Mouse (Mus musculus) left cerebral cortex, adult 2 months (tissue): ENCODE measurements around the gene Fign. TPM values are rescaled to one million over a fixed set of nuclear protein-coding genes. Genes with fewer than 3 reads are reported as not detected.

Source experiments
- DNase-seq, 2 experiments: peaks; one replicate each; pipeline ENCODE4 v3.0.0; 2021 to 2022; ENCODE audit warnings: low spot score in 2 of 2, mixed read lengths in 1 of 2; ENCODE audit errors: extremely low spot score in 1 of 2
- H3K27ac ChIP-seq: fragments of 200-600 bp; 2 replicates; pipeline ENCODE4 v1.8.1; 2022
- H3K4me3 ChIP-seq: fragments of 200-600 bp; 2 replicates; pipeline ENCODE4 v1.8.1; 2022
- CTCF ChIP-seq: fragments of 200-600 bp; IDR thresholded peaks from 2 replicates; pipeline ENCODE4 v1.8.1; 2022; ENCODE audit warnings: antibody characterized with exemption, mild to moderate bottlenecking, moderate library complexity
- intact Hi-C: fragments of 180-260 bp; cut with DNase I; formaldehyde crosslinking; loops from one replicate; pipeline ENCODE4 v1.15.1; 2025
- total RNA-seq, 2 experiments: library from RNA; stranded (reverse); gene quantifications; 2 replicates each; pipeline ENCODE4 v1.2.3; 2021

The Fign gene
- total RNA-seq, 2 experiments from 2014 or later = 3.0 to 6.0 TPM

DNA sequence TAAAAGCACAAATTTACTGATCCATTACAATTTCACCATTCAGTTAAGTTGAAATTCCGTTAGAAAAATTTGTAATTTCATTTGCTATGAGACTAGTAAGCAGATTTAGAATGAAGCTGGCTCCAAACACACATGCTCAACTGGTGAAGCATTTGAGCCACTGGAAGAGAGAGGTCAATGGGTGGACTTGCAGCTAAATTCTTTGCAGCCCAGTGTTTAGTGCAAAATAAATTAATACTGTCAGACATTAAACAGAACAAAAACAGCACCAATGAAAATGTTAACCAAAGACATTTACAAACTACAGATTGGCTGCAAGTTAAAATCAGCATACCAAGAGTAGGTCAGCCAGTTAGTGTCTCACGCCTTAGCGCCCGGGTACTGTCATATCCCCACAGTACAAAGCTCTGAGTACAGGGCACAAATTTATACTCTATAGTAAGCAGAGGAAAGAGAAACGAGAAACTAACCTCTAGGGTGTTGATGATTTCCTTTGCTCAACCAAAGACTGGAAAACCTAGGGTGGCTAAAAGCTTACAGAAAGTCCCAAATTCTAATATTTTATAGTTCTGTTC is 13.9 kb downstream of the Fign start:
- TF ChIP-seq CTCF = no peak
- no peak for DNase-seq
- intact Hi-C loops = no loop called here
- H3K4me3 ChIP-seq = no peak overlapping the region
- no peak overlapping the region for H3K27ac ChIP-seq

DNA sequence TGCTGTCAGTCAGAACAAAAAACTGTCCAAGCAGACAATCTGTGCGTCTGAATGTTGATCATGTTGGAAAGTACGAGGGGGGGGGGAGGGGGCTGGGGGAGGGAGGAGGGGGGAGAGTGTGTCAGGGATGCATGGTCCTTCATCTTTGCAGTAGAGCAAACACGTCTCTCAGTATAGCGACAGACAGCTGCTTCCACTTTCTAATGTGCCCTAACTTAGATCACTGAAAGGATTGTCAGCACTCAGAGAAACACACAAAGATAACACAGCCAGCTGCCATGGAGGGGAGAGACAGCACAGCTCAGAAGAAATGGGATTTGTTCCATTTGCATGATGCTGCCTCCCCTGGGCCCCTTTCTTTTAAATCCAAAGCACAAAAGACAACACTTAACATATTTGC is 18.1 kb downstream of the Fign start:
- Histone ChIP-seq H3K27ac (no peak overlapping the region), H3K4me3 (no peak overlapping the region)
- no peak for TF ChIP-seq CTCF
- DNase-seq = no peak
- intact Hi-C loops = no loop called here

DNA sequence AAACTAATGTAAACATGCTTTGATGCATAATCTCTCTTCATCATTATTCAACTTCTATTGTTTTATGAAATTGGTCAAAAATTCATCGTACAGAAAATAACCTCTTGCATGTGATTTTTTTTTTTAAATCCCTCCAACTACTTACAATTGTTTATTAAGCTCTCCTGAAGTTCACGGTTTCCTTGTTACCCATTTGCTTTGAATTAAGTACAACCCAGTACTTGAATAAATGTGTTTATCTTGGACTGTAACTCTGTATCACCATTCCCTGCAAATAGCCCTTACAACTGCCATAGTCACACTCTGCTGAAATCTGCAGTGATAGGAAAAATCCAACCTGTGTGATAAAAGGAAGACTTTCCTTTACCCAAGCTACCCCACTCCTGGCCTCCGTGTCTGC is 19.3 kb downstream of the Fign start:
- no peak for TF ChIP-seq CTCF
- DNase-seq = no peak
- intact Hi-C loops = no loop called here
- no peak overlapping the region for H3K4me3 ChIP-seq
- H3K27ac ChIP-seq = no peak overlapping the region

DNA sequence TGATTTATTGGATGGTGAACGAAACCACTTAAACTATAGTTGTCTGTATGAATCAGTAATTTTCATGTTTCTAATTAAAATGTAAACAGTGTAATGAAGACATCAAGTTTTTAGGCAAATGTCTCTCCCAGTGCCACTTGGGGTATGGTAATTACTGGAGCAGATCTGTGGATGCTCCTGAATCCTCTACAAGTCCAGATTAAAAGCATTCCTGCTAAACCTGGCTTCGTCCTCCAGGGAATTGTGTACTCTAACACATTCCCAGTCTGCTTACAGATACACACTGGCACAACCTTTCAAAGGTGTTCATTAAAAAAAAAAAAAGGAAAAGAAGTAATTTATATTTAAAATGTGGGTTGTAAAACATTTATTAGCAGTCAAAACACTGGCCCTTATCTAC is 20.0 kb downstream of the Fign start:
- TF ChIP-seq CTCF = no peak
- Histone ChIP-seq H3K4me3 (no peak overlapping the region), H3K27ac (no peak overlapping the region)
- no peak for DNase-seq
- intact Hi-C loops = no loop called here

DNA sequence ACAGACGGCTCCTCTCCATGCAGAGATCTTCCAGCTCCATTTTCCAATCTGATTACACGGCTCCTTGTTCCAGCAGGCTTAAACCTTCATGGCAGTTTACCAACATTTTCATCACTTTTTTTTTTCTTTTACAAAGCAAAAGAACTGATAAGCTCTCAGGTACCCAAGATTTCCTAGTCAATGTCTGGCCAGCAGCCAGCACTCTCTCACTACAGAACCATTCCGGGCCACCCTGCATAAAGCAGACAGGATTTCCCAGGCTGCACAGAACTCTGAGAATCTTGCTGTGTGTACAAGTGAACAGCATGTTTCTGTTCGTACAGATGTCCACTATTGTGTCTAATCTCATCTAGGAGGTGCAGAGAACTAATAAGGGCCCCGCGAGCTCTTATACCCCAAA is 22.0 kb downstream of the Fign start:
- no peak for TF ChIP-seq CTCF
- DNase-seq = peak in 1 of 2 experiments; percentile 13
- H3K27ac ChIP-seq = no peak overlapping the region
- H3K4me3 ChIP-seq = no peak overlapping the region
- intact Hi-C loops = no loop called here

DNA sequence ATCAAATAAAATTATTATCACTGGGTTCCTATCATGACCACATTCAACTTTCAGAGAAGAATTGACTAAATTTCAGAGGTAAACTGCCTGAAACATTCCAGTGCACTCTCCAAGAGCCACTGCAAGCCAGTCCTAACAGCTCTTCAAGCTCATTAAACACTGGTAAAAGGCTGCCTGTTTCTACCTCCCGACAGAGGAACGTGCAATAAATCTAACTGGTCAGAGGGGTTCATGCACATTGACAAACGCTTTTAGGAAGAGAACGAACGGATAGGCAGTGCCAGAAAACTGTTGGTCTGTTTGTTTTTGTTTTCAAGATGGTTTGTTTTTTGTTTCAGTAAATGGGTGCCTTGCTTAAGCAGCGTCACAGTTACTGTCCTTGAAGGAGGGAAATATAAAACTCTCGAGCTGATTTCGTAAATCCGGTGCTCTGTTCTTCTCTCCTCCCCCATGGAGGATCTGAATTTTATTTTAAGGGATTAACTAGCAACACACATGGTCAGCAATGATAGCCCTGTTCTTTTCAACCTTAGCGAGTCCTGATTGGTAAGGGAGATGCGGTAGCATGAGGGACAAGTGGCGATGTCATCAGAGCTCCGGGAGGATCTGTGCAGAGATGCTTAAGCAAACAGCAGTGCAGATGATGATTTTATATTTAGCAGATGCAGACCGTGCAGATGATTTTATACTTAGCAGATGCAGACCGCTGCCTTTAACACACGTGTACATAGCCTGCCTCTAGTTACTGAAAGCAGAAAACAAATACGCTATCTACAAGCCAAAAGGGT is 23.0 kb downstream of the Fign start:
- intact Hi-C loops = no loop called here
- no peak for DNase-seq
- peak overlapping the region; percentile 26 for H3K4me3 ChIP-seq
- H3K27ac ChIP-seq = no peak overlapping the region
- TF ChIP-seq CTCF = no peak

DNA sequence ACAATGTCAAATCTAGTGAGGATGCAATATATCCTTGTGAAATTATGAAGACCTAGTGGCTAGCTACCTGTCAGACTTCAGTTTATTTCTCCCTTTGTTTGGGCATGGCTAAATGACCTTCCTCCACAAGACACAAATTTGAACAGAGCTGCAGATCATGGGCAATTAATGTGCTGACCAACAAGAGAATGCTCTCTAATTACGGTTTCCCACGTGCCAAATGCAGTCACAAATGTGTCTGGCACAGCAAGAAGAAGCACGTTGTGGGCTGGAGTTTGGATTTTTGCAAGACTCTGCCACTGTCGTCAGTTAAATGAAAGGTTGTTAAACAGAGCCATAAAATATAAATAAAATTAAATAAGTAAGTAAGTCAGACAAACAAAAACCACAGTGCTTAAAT is 25.7 kb downstream of the Fign start:
- DNase-seq = no peak
- no peak overlapping the region for H3K4me3 ChIP-seq
- no peak overlapping the region for H3K27ac ChIP-seq
- no peak for TF ChIP-seq CTCF
- intact Hi-C loops = no loop called here

DNA sequence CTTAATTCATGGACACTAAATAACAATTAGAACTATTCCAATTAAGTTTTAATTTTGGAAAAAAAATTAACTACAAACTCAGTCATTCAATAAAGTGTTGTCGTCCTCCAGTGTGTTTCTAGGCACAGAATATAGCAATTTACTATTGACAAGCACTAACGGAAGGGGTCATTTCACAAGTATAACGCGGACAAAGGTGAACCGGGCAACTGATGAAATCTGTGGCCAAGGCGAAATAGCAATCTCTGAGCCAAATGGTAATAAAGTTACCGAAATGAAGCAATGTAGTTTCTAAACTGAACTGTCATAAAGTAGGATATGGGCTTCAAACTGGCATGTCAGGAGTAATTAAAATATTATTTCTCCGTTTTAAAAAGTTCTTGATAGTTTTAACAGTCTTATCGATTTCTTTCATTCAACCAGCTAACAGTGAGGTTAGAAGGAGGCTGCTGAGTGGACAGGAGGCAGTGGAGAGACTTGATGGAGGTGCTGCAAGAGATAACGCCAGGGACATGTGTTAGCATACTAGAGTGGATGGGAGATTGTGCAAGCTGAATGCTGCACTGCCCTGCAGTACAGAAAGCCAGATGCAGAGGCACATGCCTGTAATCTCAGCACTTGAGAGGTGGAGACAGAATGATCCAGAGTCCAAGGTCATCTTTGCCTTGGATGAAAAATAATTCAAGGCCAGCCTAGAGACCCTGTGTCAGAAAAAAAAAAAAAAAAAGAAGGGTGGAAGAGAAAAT is 27.7 kb downstream of the Fign start:
- Histone ChIP-seq H3K27ac (no peak overlapping the region), H3K4me3 (no peak overlapping the region)
- TF ChIP-seq CTCF = no peak
- no peak for DNase-seq
- intact Hi-C loops = no loop called here

DNA sequence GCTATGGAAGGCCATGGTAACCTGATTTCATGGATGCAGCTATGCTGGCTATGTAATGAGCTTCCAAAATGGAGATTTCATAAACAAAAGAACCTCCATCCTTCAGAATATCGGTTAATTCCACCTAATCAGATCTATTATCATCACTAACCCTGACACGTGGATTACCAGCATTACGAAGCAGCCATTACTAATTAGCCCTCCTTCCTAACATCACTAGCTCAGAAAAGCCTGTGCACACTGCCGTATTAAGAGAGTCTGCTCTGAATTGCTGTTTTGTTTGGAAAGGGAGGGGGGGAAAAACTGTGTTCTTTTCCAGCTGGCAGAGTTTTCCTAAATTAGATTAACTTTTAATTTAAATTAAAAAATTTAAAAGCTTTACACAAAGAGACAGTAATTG is 32.3 kb downstream of the Fign start:
- intact Hi-C loops = no loop called here
- TF ChIP-seq CTCF = no peak

DNA sequence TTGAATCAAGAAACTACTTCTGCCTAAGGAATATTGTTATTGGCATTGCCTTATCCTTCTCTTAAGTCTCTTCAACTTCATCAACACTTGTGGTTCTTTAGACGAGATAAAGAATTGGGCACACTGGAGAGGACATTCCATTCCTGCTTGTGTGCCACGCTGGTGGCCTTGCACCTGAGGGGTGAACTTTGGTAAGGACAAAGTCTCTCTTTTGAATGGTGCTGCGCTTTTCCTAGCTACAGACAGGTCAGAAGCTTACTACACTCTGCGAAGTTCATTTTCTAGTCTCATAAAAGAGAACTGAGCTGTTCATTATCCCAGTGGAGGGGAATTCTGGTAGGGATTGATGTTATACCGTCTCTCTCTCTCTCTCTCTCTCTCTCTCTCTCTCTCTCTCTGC is 38.4 kb downstream of the Fign start:
- intact Hi-C loops = no loop called here
- DNase-seq = no peak
- no peak for TF ChIP-seq CTCF
- Histone ChIP-seq H3K27ac (no peak overlapping the region), H3K4me3 (no peak overlapping the region)

More for the DNA sequence above, 32.3 kb downstream of the Fign start:
- Histone ChIP-seq H3K4me3 (no peak overlapping the region), H3K27ac (no peak overlapping the region)
- DNase-seq = no peak

DNA sequence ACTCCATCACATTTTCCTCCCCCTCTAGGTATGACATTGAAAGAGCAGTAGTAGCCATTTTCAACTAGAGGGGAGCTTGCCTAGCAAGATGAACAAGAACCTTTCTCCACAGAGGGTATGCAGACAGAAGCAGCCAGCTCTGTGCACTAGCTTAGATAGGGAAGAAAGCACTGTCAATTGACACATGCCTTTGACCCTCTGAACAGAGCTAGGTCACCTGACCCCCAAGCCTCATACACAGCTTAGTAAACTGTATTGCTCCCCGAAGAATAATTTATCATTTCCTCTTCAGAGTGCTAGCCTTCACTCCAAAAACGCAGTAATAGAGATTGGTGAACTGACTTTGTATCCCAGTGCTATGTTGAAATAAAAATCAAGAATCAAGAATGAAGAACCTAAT is 49.7 kb downstream of the Fign start:
- intact Hi-C loops = no loop called here
- H3K4me3 ChIP-seq = no peak overlapping the region
- TF ChIP-seq CTCF = no peak
- no peak overlapping the region for H3K27ac ChIP-seq
- DNase-seq = no peak

DNA sequence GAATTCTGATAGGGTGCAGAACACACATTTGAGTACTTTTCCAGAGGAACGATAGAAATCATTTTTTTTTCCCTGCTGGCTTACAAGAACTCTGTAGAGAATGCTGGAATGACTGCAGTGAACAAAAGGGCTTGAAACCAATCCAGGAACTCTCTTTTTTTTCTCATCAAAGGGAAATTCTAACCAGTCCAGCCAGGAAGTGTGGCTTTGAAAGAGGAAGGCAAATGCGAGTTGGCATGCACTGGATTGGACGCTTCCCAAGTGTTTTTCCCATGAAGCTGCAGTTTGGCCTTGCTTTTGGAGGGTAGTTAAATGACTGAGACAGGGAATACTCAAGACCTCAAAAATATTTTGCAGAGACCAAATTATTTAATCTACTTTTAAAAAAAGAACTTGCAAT is 54.7 kb downstream of the Fign start:
- DNase-seq = peak in 1 of 2 experiments; percentile 19
- TF ChIP-seq CTCF = no peak
- H3K27ac ChIP-seq = no peak overlapping the region
- intact Hi-C loops = no loop called here
- H3K4me3 ChIP-seq = no peak overlapping the region
